Mouse (Mus musculus) brain, embryonic 14.5 days (tissue): ENCODE measurements at regions not wholly inside any gene's neighbourhood (a gene's known extent, or its start where the extent isn't known, plus 50 kb on each side); places are given as distances from the start of the nearest gene placed in this dataset.
"Not testable (repeated sequence)": the region's sequence is repeated elsewhere in the genome, so short reads cannot be mapped to it uniquely, and the experiment has no call there.

Experiments used
- DNase-seq: peaks from one replicate; pipeline ENCODE4 v3.0.0-alpha.2; 2011; ENCODE audit warnings: low read depth
- CTCF ChIP-seq: fragments of 200-500 bp; IDR thresholded peaks from 2 replicates; pipeline ENCODE4 v1.5.1; 2012; ENCODE audit warnings: inconsistent platforms, mild to moderate bottlenecking, moderate library complexity, borderline replicate concordance; ENCODE audit not compliant: insufficient read depth, insufficient read length; ENCODE audit errors: extremely low read depth
- POLR2A ChIP-seq: fragments of 200-500 bp; IDR thresholded peaks from 2 replicates; pipeline ENCODE4 v1.6.1; 2012; ENCODE audit warnings: mild to moderate bottlenecking, inconsistent platforms, borderline replicate concordance; ENCODE audit not compliant: poor library complexity, insufficient read depth, insufficient read length, severe bottlenecking; ENCODE audit errors: extremely low read depth

DNA sequence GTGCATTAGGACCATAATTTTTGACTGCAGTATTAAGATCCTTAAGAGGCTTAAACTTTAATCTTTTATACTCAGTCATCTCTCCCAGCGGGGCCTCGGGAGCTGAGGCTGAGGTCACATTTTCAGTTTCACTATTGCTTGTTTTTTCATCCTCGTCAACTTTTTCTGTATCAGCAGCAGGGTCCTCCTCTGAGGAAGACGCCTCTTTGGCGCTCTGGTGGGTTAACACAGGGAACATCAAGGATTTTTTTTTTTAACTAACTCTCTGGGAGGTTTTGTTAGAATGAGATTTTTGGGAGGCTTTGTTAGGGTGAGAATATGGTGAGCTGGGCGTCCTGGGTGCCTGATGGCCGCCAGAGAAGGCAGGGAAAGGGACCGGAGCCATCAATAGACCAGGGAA lies 633.6 kb downstream of the Jrkl start:
- not testable (repeated sequence) for DNase-seq

DNA sequence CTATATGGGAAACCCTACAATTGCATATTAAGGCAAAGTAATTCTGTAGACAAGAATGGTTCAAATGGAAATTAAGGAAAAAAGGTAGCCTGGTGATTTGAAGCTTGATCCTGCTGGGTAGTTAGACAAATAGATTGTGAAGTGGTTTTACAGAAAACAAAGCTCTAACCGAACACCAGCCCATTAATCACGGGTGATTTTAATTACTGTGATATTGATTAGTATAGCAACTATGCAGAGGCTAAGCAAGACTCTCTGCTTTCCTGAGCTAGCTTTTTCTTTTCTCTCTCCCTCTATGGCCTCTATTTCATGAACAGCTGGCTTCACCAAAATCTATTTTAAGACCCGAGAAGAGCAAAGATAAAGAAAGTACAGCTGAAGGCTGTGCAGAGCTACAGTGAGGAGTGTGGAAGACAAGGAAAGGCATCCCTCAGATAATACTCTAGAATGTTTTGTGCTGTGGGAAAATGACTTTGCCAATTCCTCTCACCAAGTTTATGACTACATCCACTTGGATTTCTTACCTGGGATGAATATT lies 647.4 kb downstream of the Jrkl start:
- peak; percentile 2 for DNase-seq
- no peak for TF ChIP-seq CTCF
- TF ChIP-seq POLR2A, result no peak

- TF ChIP-seq CTCF (no peak), POLR2A (no peak)
- no peak for DNase-seq
Observed at GRCm38 (mm10) chr9:12587289-12588057, 658.2 kb downstream of the Jrkl start.
